Mouse (Mus musculus): Measurements from ENCODE around the gene Traf3. TPM values are rescaled to one million over a fixed set of nuclear protein-coding genes. Genes with fewer than 3 reads are reported as not detected.

The Traf3 gene
- total and polyA plus RNA-seq, 3 experiments = 11.8 to 13.9 (median 12.4) TPM

- TF ChIP-seq CTCF (IDR thresholded peaks at IDR 0.05) (no peak), POLR2A (IDR thresholded peaks at IDR 0.05; ENCODE audit: insufficient read depth, low read depth, low read length) (no peak), EP300 (IDR thresholded peaks at IDR 0.05; ENCODE audit: insufficient read depth, low read depth, low read length) (no peak)
- Histone ChIP-seq H3K27me3 (ENCODE audit: control insufficient read depth, insufficient read depth, low read length) (no peaks in the 10 kb centered on the region), H3K9ac (ENCODE audit: low read depth, low read length) (no peak overlapping the region), H3K27ac (no peak overlapping the region), H3K4me3 (no peak overlapping the region), H3K79me2 (replicated peaks; ENCODE audit: control insufficient read depth, insufficient read depth, low read length) (no peaks in the 10 kb centered on the region), H3K4me1 (ENCODE audit: control insufficient read depth, insufficient read depth, low read length) (no peaks in the 10 kb centered on the region), H3K36me3 (ENCODE audit: control insufficient read depth, insufficient read depth, low read length) (no peaks in the 10 kb centered on the region)
- WGBS = 47% methylated on average over 9 of the region's 9 CpGs
- intact Hi-C loops (cut with DNase I) = no loop called here
- DNase-seq = peak in 1 of 2 experiments; percentile 27
These were observed 68.2 kb downstream of the Traf3 start for GRCm38 (mm10) chr12:111234383-111234782.

DNA sequence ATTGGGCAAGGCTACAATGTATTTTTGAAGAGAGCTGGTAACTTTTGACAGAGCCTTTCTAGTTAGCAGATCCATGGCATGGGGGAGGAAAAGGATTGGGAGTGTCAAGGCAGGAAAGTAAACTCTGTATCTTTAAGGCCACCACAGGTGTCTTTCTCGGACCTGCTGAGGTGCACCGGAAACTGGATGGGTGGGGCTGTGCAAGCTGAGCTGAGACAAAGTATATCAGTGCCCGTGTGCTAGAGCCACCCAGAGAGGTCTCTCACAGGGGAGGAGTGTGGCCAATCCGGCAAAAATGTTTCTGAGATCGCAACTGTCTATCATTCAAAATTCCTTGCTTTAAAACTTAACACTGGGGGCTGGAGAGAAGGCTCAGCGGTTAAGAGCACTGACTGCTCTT, 69.5 kb downstream of the Traf3 start:
- Histone ChIP-seq H3K27me3 (ENCODE audit: control insufficient read depth, insufficient read depth, low read length) (no peaks in the 10 kb centered on the region), H3K9ac (ENCODE audit: low read depth, low read length) (no peak overlapping the region), H3K4me1 (ENCODE audit: control insufficient read depth, insufficient read depth, low read length) (no peaks in the 10 kb centered on the region), H3K79me2 (replicated peaks; ENCODE audit: control insufficient read depth, insufficient read depth, low read length) (no peaks in the 10 kb centered on the region), H3K36me3 (ENCODE audit: control insufficient read depth, insufficient read depth, low read length) (no peaks in the 10 kb centered on the region), H3K27ac (no peak overlapping the region), H3K4me3 (no peak overlapping the region)
- intact Hi-C loops (cut with DNase I) = loop anchor here (5.0 kb wide), 1 partner anchor 148 kb away; no protein-coding TSS in a partner anchor
- no peak for DNase-seq
- WGBS = 96% methylated on average over 6 of the region's 6 CpGs
- no peak for TF ChIP-seq EP300 (IDR thresholded peaks at IDR 0.05; ENCODE audit: insufficient read depth, low read depth, low read length)

GRCm38 (mm10) chr12:111237611-111238188, 71.5 kb downstream of the Traf3 start:
- intact Hi-C loops (cut with DNase I) = loop anchor here (5.0 kb wide), 1 partner anchor 150 kb away; no protein-coding TSS in a partner anchor
- TF ChIP-seq EP300 (IDR thresholded peaks at IDR 0.05; ENCODE audit: insufficient read depth, low read depth, low read length) (no peak), POLR2A (IDR thresholded peaks at IDR 0.05; ENCODE audit: insufficient read depth, low read depth, low read length) (no peak), CTCF (IDR thresholded peaks at IDR 0.05) (no peak)
- Histone ChIP-seq H3K36me3 (ENCODE audit: control insufficient read depth, insufficient read depth, low read length) (no peaks in the 10 kb centered on the region), H3K9ac (ENCODE audit: low read depth, low read length) (no peak overlapping the region), H3K27ac (no peak overlapping the region), H3K27me3 (ENCODE audit: control insufficient read depth, insufficient read depth, low read length) (no peaks in the 10 kb centered on the region), H3K79me2 (replicated peaks; ENCODE audit: control insufficient read depth, insufficient read depth, low read length) (no peaks in the 10 kb centered on the region), H3K4me1 (ENCODE audit: control insufficient read depth, insufficient read depth, low read length) (no peaks in the 10 kb centered on the region), H3K4me3 (no peak overlapping the region)
- WGBS = 95% methylated on average over 16 of the region's 16 CpGs
- DNase-seq = no peak

- no peak overlapping the region for H3K27ac ChIP-seq
- no peak for DNase-seq
- H3K36me3 ChIP-seq (ENCODE audit: control insufficient read depth, insufficient read depth, low read length) = no peaks in the 10 kb centered on the region
- 96% methylated on average over 5 of the region's 5 CpGs for WGBS
- TF ChIP-seq CTCF (IDR thresholded peaks at IDR 0.05) = no peak
- TF ChIP-seq POLR2A (IDR thresholded peaks at IDR 0.05; ENCODE audit: insufficient read depth, low read depth, low read length) = no peak
- no peak for TF ChIP-seq EP300 (IDR thresholded peaks at IDR 0.05; ENCODE audit: insufficient read depth, low read depth, low read length)
- H3K4me1 ChIP-seq (ENCODE audit: control insufficient read depth, insufficient read depth, low read length) = no peaks in the 10 kb centered on the region
- H3K4me3 ChIP-seq = no peak overlapping the region
- no peaks in the 10 kb centered on the region for H3K79me2 ChIP-seq (replicated peaks; ENCODE audit: control insufficient read depth, insufficient read depth, low read length)
- intact Hi-C loops (cut with DNase I) = loop anchor here (5.0 kb wide), 1 partner anchor 151 kb away; no protein-coding TSS in a partner anchor
- no peak overlapping the region for H3K9ac ChIP-seq (ENCODE audit: low read depth, low read length)
- H3K27me3 ChIP-seq (ENCODE audit: control insufficient read depth, insufficient read depth, low read length) = no peaks in the 10 kb centered on the region
These were observed 72.2 kb downstream of the Traf3 start for GRCm38 (mm10) chr12:111238345-111238744.

- 56% methylated on average over 4 of the region's 4 CpGs for WGBS
These were observed 72.6 kb downstream of the Traf3 start for GRCm38 (mm10) chr12:111238778-111239177.

DNA sequence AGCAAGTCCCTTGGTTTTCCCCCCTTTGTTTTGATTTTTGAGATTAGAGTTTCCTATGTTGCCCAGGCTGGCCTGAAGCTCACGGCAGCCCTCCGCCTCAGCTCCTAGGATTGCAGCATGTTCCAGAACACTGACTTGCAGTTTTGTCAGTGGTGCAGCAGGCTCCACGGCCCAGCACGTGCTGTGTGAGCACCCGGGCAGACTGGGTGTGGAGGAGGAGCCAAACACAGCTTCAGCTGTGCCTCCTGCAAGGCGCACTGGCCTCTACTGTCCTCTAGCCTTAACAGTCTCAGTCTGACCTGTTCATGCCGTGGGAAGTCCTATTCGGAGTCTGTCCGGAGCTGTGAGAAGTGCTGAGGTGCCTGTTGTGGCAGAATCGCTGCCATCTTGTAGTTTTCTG, 73.8 kb downstream of the Traf3 start:
- Histone ChIP-seq H3K9ac (ENCODE audit: low read depth, low read length) (no peak overlapping the region), H3K4me3 (no peak overlapping the region), H3K79me2 (replicated peaks; ENCODE audit: control insufficient read depth, insufficient read depth, low read length) (no peaks in the 10 kb centered on the region), H3K36me3 (ENCODE audit: control insufficient read depth, insufficient read depth, low read length) (no peaks in the 10 kb centered on the region), H3K27ac (no peak overlapping the region), H3K4me1 (ENCODE audit: control insufficient read depth, insufficient read depth, low read length) (no peaks in the 10 kb centered on the region), H3K27me3 (ENCODE audit: control insufficient read depth, insufficient read depth, low read length) (no peaks in the 10 kb centered on the region)
- WGBS = 85% methylated on average over 10 of the region's 10 CpGs
- intact Hi-C loops (cut with DNase I) = loop anchor here (5.0 kb wide), 1 partner anchor 153 kb away; no protein-coding TSS in a partner anchor
- TF ChIP-seq CTCF (IDR thresholded peaks at IDR 0.05) (no peak), POLR2A (IDR thresholded peaks at IDR 0.05; ENCODE audit: insufficient read depth, low read depth, low read length) (no peak), EP300 (IDR thresholded peaks at IDR 0.05; ENCODE audit: insufficient read depth, low read depth, low read length) (no peak)
- DNase-seq = no peak

More at GRCm38 (mm10) chr12:111238778-111239177, 72.6 kb downstream of the Traf3 start:
- intact Hi-C loops (cut with DNase I) = loop anchor here (5.0 kb wide), 1 partner anchor 151 kb away; no protein-coding TSS in a partner anchor
- TF ChIP-seq EP300 (IDR thresholded peaks at IDR 0.05; ENCODE audit: insufficient read depth, low read depth, low read length) (no peak), POLR2A (IDR thresholded peaks at IDR 0.05; ENCODE audit: insufficient read depth, low read depth, low read length) (no peak), CTCF (IDR thresholded peaks at IDR 0.05) (no peak)
- no peak overlapping the region for H3K9ac ChIP-seq (ENCODE audit: low read depth, low read length)
- no peak for DNase-seq
- no peaks in the 10 kb centered on the region for H3K27me3 ChIP-seq (ENCODE audit: control insufficient read depth, insufficient read depth, low read length)
- no peaks in the 10 kb centered on the region for H3K36me3 ChIP-seq (ENCODE audit: control insufficient read depth, insufficient read depth, low read length)
- H3K4me1 ChIP-seq (ENCODE audit: control insufficient read depth, insufficient read depth, low read length) = no peaks in the 10 kb centered on the region
- H3K79me2 ChIP-seq (replicated peaks; ENCODE audit: control insufficient read depth, insufficient read depth, low read length) = no peaks in the 10 kb centered on the region
- H3K4me3 ChIP-seq = no peak overlapping the region
- no peak overlapping the region for H3K27ac ChIP-seq
